In the genomic region with DNA sequence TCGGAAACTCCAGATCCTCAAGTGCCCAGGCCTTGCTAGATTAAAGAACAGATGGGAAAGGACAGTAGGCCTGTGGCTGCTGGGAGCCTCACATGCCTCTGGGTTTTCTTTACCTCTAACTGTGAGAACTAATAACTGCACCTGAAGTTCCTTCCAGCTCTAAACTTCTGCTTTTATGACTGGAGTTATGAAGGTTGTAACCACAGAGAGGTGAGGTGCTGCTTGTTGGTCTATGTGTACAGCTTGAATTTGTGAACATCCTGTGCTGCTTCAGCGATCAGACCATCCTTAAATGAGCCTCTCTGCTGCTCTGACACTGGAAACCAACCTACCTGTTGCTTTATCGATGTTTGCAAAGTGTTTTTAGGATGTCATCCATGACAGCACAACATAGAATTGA, we compare ENCODE assay signal across 23 mouse cellular contexts.
DNase-seq lines count a peak whose midpoint lies in the region; ATAC-seq and TF ChIP-seq lines count a peak whose summit lies in the region.
"Had no signal": no experiment of that assay in that cellular context is flagged by ENCODE, and none has a peak within 500 bp of the region (broad histone marks: within the 10 kb centered on the region; RNA-seq: fewer than 3 reads in every experiment).

No protein-coding gene starts in this region.

- no peaks in the 10 kb centered on the region for H3K9me3 ChIP-seq in forebrain, embryonic 12.5 days
- no peaks in the 10 kb centered on the region for H3K9me3 ChIP-seq in forebrain, postnatal 0 days (ENCODE audit: low read length)
- H3K9me3 ChIP-seq in stomach, embryonic 16.5 days (replicated peaks; ENCODE audit: control insufficient read depth, low read length): no peaks in the 10 kb centered on the region
- no peaks in the 10 kb centered on the region for H3K9me3 ChIP-seq in stomach, postnatal 0 days (ENCODE audit: control insufficient read depth, low read length)
- no peaks in the 10 kb centered on the region for H3K9me3 ChIP-seq in lung, postnatal 0 days (ENCODE audit: low read length)
- H3K9me3 ChIP-seq: embryonic facial prominence, embryonic 15.5 days; forebrain, embryonic 10.5 days; forebrain, embryonic 15.5 days; heart, embryonic 10.5 days; hindbrain, embryonic 15.5 days had no signal

- no peak overlapping the region for H3K4me3 ChIP-seq in forebrain, embryonic 12.5 days (replicated peaks)
- no peak overlapping the region for H3K4me3 ChIP-seq in forebrain, postnatal 0 days (ENCODE audit: low read depth, low read length)
- H3K4me3 ChIP-seq in stomach, embryonic 16.5 days (replicated peaks; ENCODE audit: low read length): no peak overlapping the region
- no peak overlapping the region for H3K4me3 ChIP-seq in stomach, postnatal 0 days (ENCODE audit: low read depth, low read length)
- no peak overlapping the region for H3K4me3 ChIP-seq in lung, postnatal 0 days (ENCODE audit: low read depth, low read length)
- H3K4me3 ChIP-seq: embryonic facial prominence, embryonic 15.5 days; erythroblast, embryonic 14.5 days; forebrain, embryonic 10.5 days; forebrain, embryonic 15.5 days; heart, embryonic 10.5 days; hindbrain, embryonic 15.5 days had no signal

- H3K9ac ChIP-seq in forebrain, embryonic 12.5 days: no peak overlapping the region
- H3K9ac ChIP-seq in forebrain, postnatal 0 days: no peak overlapping the region
- H3K9ac ChIP-seq in stomach, embryonic 16.5 days (ENCODE audit: low read length): no peak overlapping the region
- no peak overlapping the region for H3K9ac ChIP-seq in stomach, postnatal 0 days (ENCODE audit: low read length)
- H3K9ac ChIP-seq in lung, postnatal 0 days (replicated peaks; ENCODE audit: low read depth): no peak overlapping the region
- H3K9ac ChIP-seq: embryonic facial prominence, embryonic 15.5 days; forebrain, embryonic 15.5 days; hindbrain, embryonic 15.5 days had no signal

- WGBS in forebrain, embryonic 12.5 days: 90% methylated on average over 3 of the region's 3 CpGs
- 93% methylated on average over 3 of the region's 3 CpGs for WGBS in forebrain, postnatal 0 days
- 89% methylated on average over 3 of the region's 3 CpGs for WGBS in stomach, embryonic 16.5 days
- 83% methylated on average over 3 of the region's 3 CpGs for WGBS in stomach, postnatal 0 days
- WGBS in lung, postnatal 0 days: 81% methylated on average over 3 of the region's 3 CpGs

- H3K4me2 ChIP-seq in forebrain, embryonic 12.5 days: no peak overlapping the region
- H3K4me2 ChIP-seq in forebrain, postnatal 0 days (ENCODE audit: low read depth): no peak overlapping the region
- H3K4me2 ChIP-seq in stomach, embryonic 16.5 days (ENCODE audit: low read depth, low read length): no peak overlapping the region
- H3K4me2 ChIP-seq in stomach, postnatal 0 days (replicated peaks; ENCODE audit: low read depth): no peak overlapping the region
- H3K4me2 ChIP-seq in lung, postnatal 0 days (replicated peaks; ENCODE audit: low read depth, low read length): no peak overlapping the region
- H3K4me2 ChIP-seq: embryonic facial prominence, embryonic 15.5 days; forebrain, embryonic 15.5 days; hindbrain, embryonic 15.5 days had no signal

- H3K36me3 ChIP-seq in forebrain, embryonic 12.5 days (replicated peaks): no peaks in the 10 kb centered on the region
- H3K36me3 ChIP-seq in forebrain, postnatal 0 days (ENCODE audit: insufficient read depth): no peaks in the 10 kb centered on the region
- no peaks in the 10 kb centered on the region for H3K36me3 ChIP-seq in stomach, embryonic 16.5 days (ENCODE audit: control insufficient read depth, insufficient read depth, low read length)
- no peaks in the 10 kb centered on the region for H3K36me3 ChIP-seq in stomach, postnatal 0 days (ENCODE audit: control insufficient read depth, insufficient read depth, low read length)
- H3K36me3 ChIP-seq in splenic B cell, adult 2 months (ENCODE audit: control insufficient read depth, insufficient read depth, low read length, poor library complexity, severe bottlenecking): 0 out of 2 replicates have a peak, but pooled peaks cover 1% of the 10 kb centered on the region
- H3K36me3 ChIP-seq in lung, postnatal 0 days (ENCODE audit: insufficient read depth, low read length): no peaks in the 10 kb centered on the region
- H3K36me3 ChIP-seq: embryonic facial prominence, embryonic 15.5 days; forebrain, embryonic 10.5 days; forebrain, embryonic 15.5 days; hindbrain, embryonic 15.5 days had no signal

- no peak for TF ChIP-seq CTCF in forebrain, postnatal 0 days (IDR thresholded peaks at IDR 0.05; ENCODE audit: low read depth)
- no peak for TF ChIP-seq CTCF in stomach, postnatal 0 days (IDR thresholded peaks at IDR 0.05; ENCODE audit: low read depth)
- TF ChIP-seq CTCF in lung, postnatal 0 days (IDR thresholded peaks at IDR 0.05): no peak

- 0 out of 2 replicates have a peak overlapping the region, but pooled peaks have one; percentile 21 for H3K27ac ChIP-seq in forebrain, embryonic 12.5 days
- no peak overlapping the region for H3K27ac ChIP-seq in forebrain, postnatal 0 days (ENCODE audit: low read depth, low read length)
- peak overlapping the region; percentile 8; the same call in 1 of the 2 replicates for H3K27ac ChIP-seq in stomach, embryonic 16.5 days (ENCODE audit: low read length)
- no peak overlapping the region for H3K27ac ChIP-seq in stomach, postnatal 0 days (replicated peaks)
- no peak overlapping the region for H3K27ac ChIP-seq in lung, postnatal 0 days (ENCODE audit: low read length)
- H3K27ac ChIP-seq: embryonic facial prominence, embryonic 15.5 days; forebrain, embryonic 15.5 days; heart, embryonic 10.5 days; hindbrain, embryonic 15.5 days had no signal

- DNase-seq in forebrain, postnatal 0 days: no peak
- DNase-seq in stomach, postnatal 0 days (ENCODE audit: low spot score): no peak
- peak; percentile 77 for DNase-seq in splenic B cell, adult 2 months (ENCODE audit: low read depth, low spot score)
- no peak for DNase-seq in right cerebral cortex, postnatal 25 days
- DNase-seq in lung, postnatal 0 days (ENCODE audit: low spot score): no peak
- DNase-seq: adrenal gland, adult 2 months; adrenal gland, postnatal 25 days; cerebellum, adult 18-20 months; cerebellum, adult 9-11 months; cerebellum, postnatal 36 days; embryo, embryonic 11 days; gastrocnemius, postnatal 10 days; heart, adult 18-20 months; heart, postnatal 14 days had no signal

- H3K4me1 ChIP-seq in forebrain, embryonic 12.5 days: peaks cover 7% of the 10 kb centered on the region
- H3K4me1 ChIP-seq in forebrain, postnatal 0 days (ENCODE audit: insufficient read depth): no peaks in the 10 kb centered on the region
- peaks cover 7% of the 10 kb centered on the region; the same call in 1 of the 2 replicates for H3K4me1 ChIP-seq in stomach, embryonic 16.5 days (ENCODE audit: control insufficient read depth, insufficient read depth, low read length)
- H3K4me1 ChIP-seq in stomach, postnatal 0 days (replicated peaks; ENCODE audit: control insufficient read depth, insufficient read depth): no peaks in the 10 kb centered on the region
- no peaks in the 10 kb centered on the region for H3K4me1 ChIP-seq in lung, postnatal 0 days (ENCODE audit: insufficient read depth, low read depth, low read length)
- H3K4me1 ChIP-seq: forebrain, embryonic 15.5 days; hindbrain, embryonic 15.5 days had no signal

- no peak for ATAC-seq in forebrain, embryonic 12.5 days (ENCODE audit: low FRiP score)
- ATAC-seq in forebrain, postnatal 0 days: no peak
- ATAC-seq in stomach, embryonic 16.5 days (ENCODE audit: insufficient read depth, low FRiP score): no peak
- ATAC-seq in stomach, postnatal 0 days (ENCODE audit: low FRiP score, low TSS enrichment): no peak
- peak; percentile 55; a peak in 3 of 4 replicates for ATAC-seq in hematopoietic stem cell, adult 5-6 weeks (replicated peaks in 1 of 2; ENCODE audit: insufficient read depth in 1 of 2, low FRiP score in 2 of 2, low TSS enrichment in 1 of 2, low read depth in 1 of 2, poor library complexity in 2 of 2, severe bottlenecking in 2 of 2)
- ATAC-seq in lung, postnatal 0 days: no peak
- ATAC-seq: forebrain, embryonic 15.5 days had no signal

- TF ChIP-seq EP300 in stomach, postnatal 0 days (optimal IDR thresholded peaks at IDR 0.05): no peak
- no peak for TF ChIP-seq EP300 in lung, postnatal 0 days (IDR thresholded peaks at IDR 0.05)

- H3K27me3 ChIP-seq in forebrain, embryonic 12.5 days: no peaks in the 10 kb centered on the region
- H3K27me3 ChIP-seq in forebrain, postnatal 0 days (ENCODE audit: insufficient read depth, low read length): no peaks in the 10 kb centered on the region
- H3K27me3 ChIP-seq in stomach, embryonic 16.5 days (ENCODE audit: control insufficient read depth, insufficient read depth, low read length): no peaks in the 10 kb centered on the region
- H3K27me3 ChIP-seq in stomach, postnatal 0 days (ENCODE audit: control insufficient read depth, insufficient read depth, low read length): no peaks in the 10 kb centered on the region
- no peaks in the 10 kb centered on the region; the same call in 1 of the 2 replicates for H3K27me3 ChIP-seq in splenic B cell, adult 2 months (ENCODE audit: control insufficient read depth, insufficient read depth, low read length, poor library complexity, severe bottlenecking)
- no peaks in the 10 kb centered on the region for H3K27me3 ChIP-seq in lung, postnatal 0 days (replicated peaks; ENCODE audit: insufficient read depth, low read length)
- H3K27me3 ChIP-seq: embryonic facial prominence, embryonic 15.5 days; forebrain, embryonic 15.5 days; hindbrain, embryonic 15.5 days had no signal

Comparison
In these comparisons a context has a peak if more than half of its experiments do, and no peak if none do; other contexts are left out.
1. H3K27ac ChIP-seq: peak in forebrain, embryonic 12.5 days (single experiment) and stomach, embryonic 16.5 days (single experiment); none in forebrain, postnatal 0 days (single experiment), stomach, postnatal 0 days (single experiment) and lung, postnatal 0 days (single experiment).
2. ATAC-seq: peak in hematopoietic stem cell, adult 5-6 weeks (2 of 2); none in forebrain, embryonic 12.5 days (single experiment), forebrain, postnatal 0 days (single experiment), stomach, embryonic 16.5 days (single experiment), stomach, postnatal 0 days (single experiment) and lung, postnatal 0 days (single experiment).